Mouse (Mus musculus): ENCODE data around the gene Itga5.

GRCm38 (mm10) chr15:103318201-103318816 lies 48.3 kb downstream of the Itga5 start:
- TF ChIP-seq HCFC1 (IDR thresholded peaks at IDR 0.05; ENCODE audit: borderline replicate concordance, insufficient read depth, low read length) (no peak), ZNF384 (IDR thresholded peaks at IDR 0.05; ENCODE audit: low read depth, low read length) (no peak), MAFK (IDR thresholded peaks at IDR 0.05; ENCODE audit: insufficient read depth, low read depth, low read length) (no peak), ZC3H11A (IDR thresholded peaks at IDR 0.05; ENCODE audit: borderline replicate concordance, low read depth, low read length) (no peak), CHD2 (IDR thresholded peaks at IDR 0.05; ENCODE audit: low read depth, low read length) (no peak)
